Mouse (Mus musculus): ENCODE data around the gene Gm7534. TPM values are rescaled to one million over a fixed set of nuclear protein-coding genes. Genes with fewer than 3 reads are reported as not detected.
A peak's percentile ranks its signal among the peaks of the same experiment; 100 is the strongest.

Gene Gm7534
- polyA plus RNA-seq, 2 experiments: not detected

DNA sequence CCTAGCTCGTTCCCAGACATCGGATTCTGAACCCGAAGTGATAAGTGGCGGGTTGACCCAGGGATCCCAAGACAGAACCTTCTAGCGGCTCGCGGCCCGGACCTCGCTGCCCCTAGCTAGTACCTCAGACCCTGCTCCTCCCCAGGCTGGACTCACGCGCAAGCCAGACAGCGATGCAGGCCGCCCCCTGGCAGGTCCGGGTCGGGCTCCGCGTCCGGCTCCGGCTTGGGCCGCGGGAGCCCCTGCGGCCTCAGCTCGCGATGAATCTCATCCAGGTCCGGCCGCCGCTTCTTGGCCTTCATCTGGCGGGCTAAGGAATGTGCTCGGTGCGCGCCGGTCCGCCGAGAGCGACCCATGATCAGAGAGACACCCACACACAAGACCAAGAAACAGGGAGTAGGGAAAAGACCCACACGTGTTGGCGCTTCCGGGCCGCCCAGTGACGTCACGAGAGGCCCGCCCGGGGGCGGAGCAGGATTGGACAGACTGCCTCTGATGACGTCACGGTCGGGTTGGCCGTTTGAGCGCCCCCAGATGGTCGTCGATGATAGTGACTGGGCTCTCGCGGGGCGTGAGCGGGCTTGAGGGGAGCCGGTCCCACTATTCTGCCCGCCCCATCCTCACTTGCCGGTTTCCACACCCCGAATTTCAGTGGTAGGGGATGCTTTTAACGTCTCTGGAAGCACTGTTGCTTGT is 42.5 kb upstream of the Gm7534 start, which contains the start of gene Zfp593:
Gene Zfp593, minus strand, starts transcription at position 445 of the 696 bp plus-strand sequence.
- Histone ChIP-seq H3K9me3 (ENCODE audit: control insufficient read depth, low read length) (no peaks in the 10 kb centered on the region), H3K27me3 (ENCODE audit: control insufficient read depth, insufficient read depth, low read length) (peaks cover 28% of the 10 kb centered on the region), H3K36me3 (replicated peaks; ENCODE audit: control insufficient read depth, insufficient read depth, low read depth) (no peaks in the 10 kb centered on the region), H3K9ac (replicated peaks) (peak within 1 kb of the TSS; percentile 86), H3K4me1 (replicated peaks; ENCODE audit: control insufficient read depth in 2 of 2, insufficient read depth in 2 of 2, low read length in 1 of 2) (peaks cover 2 to 3% of the 10 kb centered on the region in 2 experiments; a peak in 2 of 4 replicates), H3K27ac (no peak within 1 kb of the TSS), H3K4me3 (ENCODE audit: insufficient read depth in 1 of 2, low read depth in 2 of 2, low read length in 2 of 2) (peak within 1 kb of the TSS; percentile 73 to 84), H3K4me2 (ENCODE audit: low read depth) (peak within 1 kb of the TSS; percentile 93)
- TF ChIP-seq CTCF (IDR thresholded peaks at IDR 0.05; ENCODE audit: low read depth) (peak; percentile 90), EP300 (IDR thresholded peaks at IDR 0.05; ENCODE audit: low read depth) (peak; percentile 35; the same call in 1 of the 2 replicates)
- ATAC-seq (ENCODE audit: insufficient read depth): peak; percentile 86
- under 1% methylated on average over 60 of the region's 60 CpGs for WGBS (ENCODE audit: insufficient replicate concordance)
- DNase-seq (ENCODE audit: low read depth in 3 of 3, low spot score in 3 of 3): peak; percentile 78 to 81 (median 80)

DNA sequence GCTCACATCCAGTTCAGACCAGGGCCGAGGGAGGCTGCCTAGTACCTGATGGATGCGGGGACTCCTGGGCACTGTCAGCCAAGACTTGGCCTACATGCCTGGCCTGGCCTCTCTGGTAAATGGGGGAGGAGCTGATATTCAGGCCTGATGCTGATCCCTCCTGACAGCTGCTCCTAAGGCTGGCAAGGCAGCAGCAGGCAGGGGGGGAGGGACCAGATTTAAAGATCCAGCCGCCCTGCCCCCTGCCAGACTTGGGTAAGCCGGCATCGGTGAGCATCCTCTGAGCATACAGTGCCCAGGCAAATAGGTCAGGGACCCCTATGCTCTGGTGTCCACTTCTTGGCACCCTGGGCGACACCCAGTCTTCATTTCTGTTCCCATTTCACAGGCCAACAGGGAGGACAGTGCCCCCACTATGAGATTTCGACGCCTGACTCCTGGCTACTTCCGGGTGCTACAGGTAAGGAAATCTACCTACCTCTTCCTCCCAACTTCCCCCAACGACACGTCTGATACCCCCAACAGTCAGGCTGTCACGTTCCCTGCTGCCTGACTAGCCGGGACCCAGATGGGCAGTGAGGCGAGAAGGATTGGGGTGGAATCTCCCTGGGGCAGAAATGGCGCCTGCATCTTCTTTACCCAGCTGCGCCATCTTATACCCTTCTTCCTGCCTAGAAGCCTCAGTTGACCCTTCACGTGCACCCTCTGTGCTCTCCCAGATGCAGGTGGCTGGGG is 40.9 kb upstream of the Gm7534 start, which contains the start of gene E130218I03Rik:
Gene E130218I03Rik, plus strand, starts transcription at position 147 of the 735 bp plus-strand sequence.
- no peaks in the 10 kb centered on the region for H3K9me3 ChIP-seq (ENCODE audit: control insufficient read depth, low read length)
- peaks cover 2 to 6% of the 10 kb centered on the region in 2 experiments; a peak in 3 of 4 replicates for H3K4me1 ChIP-seq (replicated peaks; ENCODE audit: control insufficient read depth in 2 of 2, insufficient read depth in 2 of 2, low read length in 1 of 2)
- DNase-seq (ENCODE audit: low read depth in 3 of 3, low spot score in 3 of 3): no peak
- H3K27me3 ChIP-seq (ENCODE audit: control insufficient read depth, insufficient read depth, low read length): peaks cover 13% of the 10 kb centered on the region
- H3K4me2 ChIP-seq (ENCODE audit: low read depth): peak within 1 kb of the TSS; percentile 93
- no peak for TF ChIP-seq EP300 (IDR thresholded peaks at IDR 0.05; ENCODE audit: low read depth)
- TF ChIP-seq CTCF (IDR thresholded peaks at IDR 0.05; ENCODE audit: low read depth): no peak
- H3K36me3 ChIP-seq (replicated peaks; ENCODE audit: control insufficient read depth, insufficient read depth, low read depth): no peaks in the 10 kb centered on the region
- H3K9ac ChIP-seq (replicated peaks): no peak within 1 kb of the TSS
- 82% methylated on average over 17 of the region's 17 CpGs for WGBS (ENCODE audit: insufficient replicate concordance)
- no peak for ATAC-seq (ENCODE audit: insufficient read depth)
- no peak within 1 kb of the TSS for H3K27ac ChIP-seq
- H3K4me3 ChIP-seq (ENCODE audit: insufficient read depth in 1 of 2, low read depth in 2 of 2, low read length in 2 of 2): peak within 1 kb of the TSS; percentile 73 to 84; a peak in 3 of 4 replicates

DNA sequence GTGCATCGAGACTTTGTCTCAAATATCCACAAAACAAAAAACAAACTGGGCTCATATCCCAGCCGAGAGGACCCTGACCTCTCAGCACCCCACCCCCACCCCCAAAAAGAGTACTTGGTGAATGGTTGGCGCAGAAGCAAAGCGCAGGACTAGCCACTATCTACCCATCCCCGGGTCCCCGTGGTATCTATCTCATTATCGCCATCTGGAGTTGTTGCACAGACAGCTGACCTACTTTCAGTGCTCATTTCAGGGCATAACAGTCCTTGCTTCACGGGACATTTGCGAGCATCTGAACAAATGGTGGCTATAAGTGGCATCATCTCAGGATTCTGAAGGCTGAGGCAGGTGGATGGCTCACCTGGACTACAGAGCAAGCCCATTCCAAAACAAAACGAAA is 35.9 kb upstream of the Gm7534 start:
- Histone ChIP-seq H3K27me3 (ENCODE audit: control insufficient read depth, insufficient read depth, low read length) (peaks cover 2% of the 10 kb centered on the region; the same call in 1 of the 2 replicates), H3K27ac (no peak overlapping the region), H3K4me2 (ENCODE audit: low read depth) (peak overlapping the region; percentile 17; the same call in 1 of the 2 replicates), H3K36me3 (replicated peaks; ENCODE audit: control insufficient read depth, insufficient read depth, low read depth) (no peaks in the 10 kb centered on the region), H3K9ac (replicated peaks) (no peak overlapping the region), H3K4me1 (replicated peaks; ENCODE audit: control insufficient read depth in 2 of 2, insufficient read depth in 2 of 2, low read length in 1 of 2) (peaks cover 0 to 3% of the 10 kb centered on the region in 2 experiments; a peak in 2 of 4 replicates), H3K4me3 (ENCODE audit: insufficient read depth in 1 of 2, low read depth in 2 of 2, low read length in 2 of 2) (no peak overlapping the region), H3K9me3 (ENCODE audit: control insufficient read depth, low read length) (no peaks in the 10 kb centered on the region)
- DNase-seq (ENCODE audit: low read depth in 3 of 3, low spot score in 3 of 3) (no peak), ATAC-seq (ENCODE audit: insufficient read depth) (no peak)
- TF ChIP-seq EP300 (IDR thresholded peaks at IDR 0.05; ENCODE audit: low read depth): no peak
- 12% methylated on average over 10 of the region's 10 CpGs for WGBS (ENCODE audit: insufficient replicate concordance)

DNA sequence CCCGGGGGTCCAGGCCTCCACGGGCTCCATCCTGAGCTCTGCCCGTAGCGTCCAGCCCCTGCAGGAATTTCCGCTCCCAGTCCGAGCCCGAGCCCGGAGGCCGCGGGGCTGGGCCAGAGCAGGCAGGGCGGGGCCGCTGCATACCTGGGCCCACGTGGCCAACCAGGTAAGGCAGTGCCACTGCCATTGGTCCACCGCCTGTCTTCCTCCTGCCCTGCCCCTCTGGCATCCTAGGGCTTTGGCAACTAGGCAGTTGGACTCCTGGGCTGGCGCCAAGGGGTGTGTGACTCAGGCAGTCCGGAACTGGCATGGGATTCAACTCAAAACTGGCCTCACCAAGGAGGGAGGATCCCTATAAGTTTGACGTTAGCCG is 35.5 kb upstream of the Gm7534 start, which contains the start of gene Cnksr1:
Gene Cnksr1, minus strand, starts transcription at position 121 of the 373 bp plus-strand sequence.
- Histone ChIP-seq H3K36me3 (replicated peaks; ENCODE audit: control insufficient read depth, insufficient read depth, low read depth) (no peaks in the 10 kb centered on the region), H3K4me2 (ENCODE audit: low read depth) (peak within 1 kb of the TSS; percentile 17; the same call in 1 of the 2 replicates), H3K9ac (replicated peaks) (no peak within 1 kb of the TSS), H3K4me3 (ENCODE audit: insufficient read depth in 1 of 2, low read depth in 2 of 2, low read length in 2 of 2) (no peak within 1 kb of the TSS), H3K4me1 (replicated peaks; ENCODE audit: control insufficient read depth in 2 of 2, insufficient read depth in 2 of 2, low read length in 1 of 2) (peaks cover 0 to 3% of the 10 kb centered on the region in 2 experiments; a peak in 2 of 4 replicates), H3K27me3 (ENCODE audit: control insufficient read depth, insufficient read depth, low read length) (peaks cover 2% of the 10 kb centered on the region; the same call in 1 of the 2 replicates), H3K27ac (no peak within 1 kb of the TSS), H3K9me3 (ENCODE audit: control insufficient read depth, low read length) (no peaks in the 10 kb centered on the region)
- ATAC-seq (ENCODE audit: insufficient read depth): no peak
- 6% methylated on average over 18 of the region's 18 CpGs for WGBS (ENCODE audit: insufficient replicate concordance)
- TF ChIP-seq EP300 (IDR thresholded peaks at IDR 0.05; ENCODE audit: low read depth): no peak
- no peak for TF ChIP-seq CTCF (IDR thresholded peaks at IDR 0.05; ENCODE audit: low read depth)
- DNase-seq (ENCODE audit: low read depth in 3 of 3, low spot score in 3 of 3): no peak

Measured in liver, embryonic 14.5 days (tissue).